Mouse (Mus musculus): ENCODE data around the gene Prg2. TPM values are rescaled to one million over a fixed set of nuclear protein-coding genes. Genes with fewer than 3 reads are reported as not detected.

Gene Prg2
- polyA plus RNA-seq, 1 experiment from 2014 or later, result not detected

DNA sequence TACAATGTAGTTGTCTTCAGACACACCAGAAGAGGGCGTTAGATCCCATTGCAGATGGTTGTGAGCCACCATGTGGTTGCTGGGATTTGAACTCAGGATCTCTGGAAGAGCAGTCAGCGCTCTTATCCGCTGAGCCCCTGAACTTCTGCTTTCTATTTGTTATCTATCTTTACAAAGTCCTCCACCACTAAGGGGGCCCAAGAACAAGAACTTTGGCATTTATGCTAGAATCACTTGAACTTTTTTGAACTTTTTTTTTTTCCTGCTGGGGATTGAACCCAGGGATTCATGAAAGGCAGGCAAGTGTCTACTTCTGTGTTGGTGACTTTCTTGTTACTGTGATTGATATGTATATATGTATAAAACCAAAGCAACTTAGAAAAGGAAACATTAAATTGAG, 41.0 kb upstream of the Prg2 start:
- H3K4me1 ChIP-seq (ENCODE audit: control insufficient read depth, insufficient read depth, low read length), result peaks cover 11% of the 10 kb centered on the region; the same call in 1 of the 2 replicates
- H3K27ac ChIP-seq (ENCODE audit: low read length), result no peak overlapping the region
- no peak overlapping the region for H3K9ac ChIP-seq (replicated peaks; ENCODE audit: low read depth, low read length)
- H3K9me3 ChIP-seq (ENCODE audit: control insufficient read depth, low read depth, low read length), result no peaks in the 10 kb centered on the region
- H3K4me2 ChIP-seq (replicated peaks; ENCODE audit: low read depth, low read length), result no peak overlapping the region
- WGBS, result 98% methylated on average over 3 of the region's 3 CpGs
- no peak for ATAC-seq (ENCODE audit: insufficient number of reproducible peaks, insufficient read depth, low FRiP score, low read depth)
- peaks cover 1% of the 10 kb centered on the region; the same call in 1 of the 2 replicates for H3K36me3 ChIP-seq (ENCODE audit: control insufficient read depth, insufficient read depth, low read length)
- H3K4me3 ChIP-seq (ENCODE audit: low read depth, low read length), result no peak overlapping the region
- no peaks in the 10 kb centered on the region for H3K27me3 ChIP-seq (ENCODE audit: control insufficient read depth, insufficient read depth, low read length)

DNA sequence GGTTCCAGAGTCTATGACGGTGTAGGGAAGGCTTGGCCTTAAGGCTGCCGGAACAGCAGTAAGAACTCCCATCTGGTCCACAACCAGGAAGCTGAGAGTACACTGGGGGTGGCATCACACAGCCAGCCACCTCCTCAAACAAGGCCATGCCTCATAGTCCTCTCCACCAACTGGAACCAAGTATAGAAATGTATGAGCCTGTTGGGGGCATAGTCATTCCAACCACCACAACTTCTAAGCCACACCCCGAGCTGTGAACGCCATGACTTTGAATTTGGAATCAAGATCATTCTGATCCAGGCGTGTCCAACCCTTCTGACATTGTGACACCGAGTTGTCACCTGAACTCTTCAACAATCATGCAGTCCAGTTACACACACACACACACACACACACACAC, 40.5 kb upstream of the Prg2 start:
- no peak for ATAC-seq (ENCODE audit: insufficient number of reproducible peaks, insufficient read depth, low FRiP score, low read depth)
- no peak overlapping the region for H3K4me2 ChIP-seq (replicated peaks; ENCODE audit: low read depth, low read length)
- no peaks in the 10 kb centered on the region for H3K27me3 ChIP-seq (ENCODE audit: control insufficient read depth, insufficient read depth, low read length)
- no peak overlapping the region for H3K4me3 ChIP-seq (ENCODE audit: low read depth, low read length)
- H3K9me3 ChIP-seq (ENCODE audit: control insufficient read depth, low read depth, low read length), result no peaks in the 10 kb centered on the region
- no peak overlapping the region for H3K9ac ChIP-seq (replicated peaks; ENCODE audit: low read depth, low read length)
- no peak overlapping the region for H3K27ac ChIP-seq (ENCODE audit: low read length)
- H3K4me1 ChIP-seq (ENCODE audit: control insufficient read depth, insufficient read depth, low read length), result peaks cover 11% of the 10 kb centered on the region; the same call in 1 of the 2 replicates
- peaks cover 5% of the 10 kb centered on the region; the same call in 1 of the 2 replicates for H3K36me3 ChIP-seq (ENCODE audit: control insufficient read depth, insufficient read depth, low read length)
- WGBS, result 94% methylated on average over 6 of the region's 6 CpGs

DNA sequence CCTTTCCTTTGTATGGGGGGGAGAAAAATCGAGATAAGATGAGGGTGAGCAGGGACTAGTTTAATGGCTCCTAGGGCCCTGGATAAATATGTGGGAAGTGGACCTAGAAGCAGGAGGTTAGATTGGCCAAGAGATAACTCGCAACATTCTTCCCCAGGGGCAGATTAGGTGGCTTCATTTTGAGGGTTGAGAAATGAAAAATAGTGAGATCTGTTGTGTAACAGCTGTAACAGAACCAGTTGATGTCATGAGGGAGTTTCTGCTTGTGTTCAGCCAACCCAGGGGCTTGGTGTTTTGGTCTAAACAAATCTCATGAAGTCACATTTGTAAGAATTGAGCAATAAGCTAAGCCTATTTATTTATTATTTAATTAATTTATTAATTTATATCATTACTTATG, 38.9 kb upstream of the Prg2 start:
- no peak for ATAC-seq (ENCODE audit: insufficient number of reproducible peaks, insufficient read depth, low FRiP score, low read depth)
- no peak overlapping the region for H3K4me3 ChIP-seq (ENCODE audit: low read depth, low read length)
- H3K9me3 ChIP-seq (ENCODE audit: control insufficient read depth, low read depth, low read length), result no peaks in the 10 kb centered on the region
- H3K27me3 ChIP-seq (ENCODE audit: control insufficient read depth, insufficient read depth, low read length), result no peaks in the 10 kb centered on the region
- H3K4me2 ChIP-seq (replicated peaks; ENCODE audit: low read depth, low read length), result no peak overlapping the region
- no peak overlapping the region for H3K27ac ChIP-seq (ENCODE audit: low read length)
- WGBS, result 64% methylated on average over 2 of the region's 2 CpGs
- H3K36me3 ChIP-seq (ENCODE audit: control insufficient read depth, insufficient read depth, low read length), result peaks cover 14% of the 10 kb centered on the region; the same call in 1 of the 2 replicates
- peaks cover 11% of the 10 kb centered on the region; the same call in 1 of the 2 replicates for H3K4me1 ChIP-seq (ENCODE audit: control insufficient read depth, insufficient read depth, low read length)
- no peak overlapping the region for H3K9ac ChIP-seq (replicated peaks; ENCODE audit: low read depth, low read length)

DNA sequence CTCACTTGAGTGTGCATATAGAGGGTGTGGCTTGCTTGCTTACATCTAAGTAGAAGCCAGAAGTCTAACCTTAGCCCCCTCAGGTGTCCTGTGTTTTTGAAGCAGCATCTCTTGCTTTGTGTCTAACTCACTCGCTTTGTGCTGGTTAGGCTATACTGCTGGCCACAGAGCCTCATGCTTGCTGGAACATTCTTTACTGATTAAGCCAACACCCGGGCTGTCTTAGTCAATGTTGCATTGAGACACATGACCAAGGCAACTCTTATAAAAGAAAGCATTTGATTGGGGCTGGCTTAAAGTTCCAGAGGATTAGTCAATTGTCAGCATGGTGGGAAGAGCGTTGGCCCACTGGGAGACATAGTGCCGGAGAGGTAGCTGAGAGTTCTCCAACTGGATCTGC, 38.5 kb upstream of the Prg2 start:
- 90% methylated on average over 4 of the region's 4 CpGs for WGBS
- H3K27ac ChIP-seq (ENCODE audit: low read length), result no peak overlapping the region

DNA sequence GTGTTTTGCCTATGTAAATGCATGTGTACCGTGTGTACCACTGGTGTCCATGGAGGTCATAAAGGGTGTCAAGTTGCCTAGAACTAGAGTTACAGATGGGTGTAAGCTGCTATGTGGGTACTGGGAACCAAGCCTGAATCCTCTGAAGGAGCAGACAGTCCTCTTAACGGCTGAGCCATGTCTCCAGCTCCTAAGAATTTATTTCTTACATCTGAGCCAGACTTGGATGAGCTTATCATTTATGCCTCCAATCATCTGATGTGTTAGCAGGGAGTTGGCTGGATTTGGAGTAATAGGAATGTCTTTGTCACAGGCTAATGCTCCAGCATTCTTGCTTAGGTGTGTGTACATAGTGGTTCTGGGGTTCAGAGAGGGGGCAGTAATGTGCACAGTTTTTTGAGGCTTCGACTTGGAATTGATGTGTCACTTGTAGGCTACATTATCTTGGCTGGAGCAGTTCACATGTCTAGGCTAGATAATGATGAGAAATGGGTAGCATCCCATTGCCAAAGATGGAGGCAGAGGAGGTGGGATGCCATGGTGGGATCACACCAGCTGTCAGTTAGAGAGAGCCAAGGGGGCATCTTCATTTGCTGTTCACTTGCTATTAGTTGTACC, 33.0 kb upstream of the Prg2 start:
- Histone ChIP-seq H3K4me3 (ENCODE audit: low read depth, low read length) (no peak overlapping the region), H3K36me3 (ENCODE audit: control insufficient read depth, insufficient read depth, low read length) (peaks cover 42% of the 10 kb centered on the region), H3K4me2 (replicated peaks; ENCODE audit: low read depth, low read length) (no peak overlapping the region), H3K9me3 (ENCODE audit: control insufficient read depth, low read depth, low read length) (no peaks in the 10 kb centered on the region), H3K4me1 (ENCODE audit: control insufficient read depth, insufficient read depth, low read length) (no peaks in the 10 kb centered on the region), H3K27ac (ENCODE audit: low read length) (no peak overlapping the region), H3K9ac (replicated peaks; ENCODE audit: low read depth, low read length) (no peak overlapping the region), H3K27me3 (ENCODE audit: control insufficient read depth, insufficient read depth, low read length) (no peaks in the 10 kb centered on the region)
- no peak for ATAC-seq (ENCODE audit: insufficient number of reproducible peaks, insufficient read depth, low FRiP score, low read depth)
- 83% methylated on average over 3 of the region's 3 CpGs for WGBS

More for the DNA sequence above, 38.5 kb upstream of the Prg2 start:
- Histone ChIP-seq H3K4me2 (replicated peaks; ENCODE audit: low read depth, low read length) (no peak overlapping the region), H3K9me3 (ENCODE audit: control insufficient read depth, low read depth, low read length) (no peaks in the 10 kb centered on the region), H3K4me1 (ENCODE audit: control insufficient read depth, insufficient read depth, low read length) (peaks cover 11% of the 10 kb centered on the region; the same call in 1 of the 2 replicates), H3K27me3 (ENCODE audit: control insufficient read depth, insufficient read depth, low read length) (no peaks in the 10 kb centered on the region), H3K4me3 (ENCODE audit: low read depth, low read length) (no peak overlapping the region), H3K9ac (replicated peaks; ENCODE audit: low read depth, low read length) (no peak overlapping the region), H3K36me3 (ENCODE audit: control insufficient read depth, insufficient read depth, low read length) (peaks cover 16% of the 10 kb centered on the region; the same call in 1 of the 2 replicates)
- no peak for ATAC-seq (ENCODE audit: insufficient number of reproducible peaks, insufficient read depth, low FRiP score, low read depth)

DNA sequence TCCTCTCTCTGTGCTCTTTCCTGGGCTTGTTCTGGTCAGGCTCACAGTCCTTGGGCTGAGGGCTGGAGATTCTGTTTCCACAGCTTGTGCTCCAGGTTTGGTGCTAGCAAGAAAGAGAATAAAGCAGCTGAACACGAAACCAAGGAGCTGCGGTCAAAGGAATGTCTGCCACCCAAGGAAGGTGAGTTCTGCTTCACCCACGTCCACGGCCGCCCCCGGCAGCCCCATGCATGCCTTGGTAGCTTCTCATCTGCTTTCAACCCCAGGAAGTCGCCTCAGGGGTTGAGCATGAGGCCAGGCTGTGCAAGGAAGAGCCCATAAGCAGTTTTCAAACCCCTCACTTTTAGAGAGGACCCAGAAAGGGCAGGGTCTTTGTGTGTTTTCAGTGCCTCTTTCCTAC, 32.0 kb upstream of the Prg2 start:
- Histone ChIP-seq H3K9ac (replicated peaks; ENCODE audit: low read depth, low read length) (no peak overlapping the region), H3K27me3 (ENCODE audit: control insufficient read depth, insufficient read depth, low read length) (no peaks in the 10 kb centered on the region), H3K4me1 (ENCODE audit: control insufficient read depth, insufficient read depth, low read length) (no peaks in the 10 kb centered on the region), H3K27ac (ENCODE audit: low read length) (no peak overlapping the region), H3K36me3 (ENCODE audit: control insufficient read depth, insufficient read depth, low read length) (peaks cover 42% of the 10 kb centered on the region), H3K9me3 (ENCODE audit: control insufficient read depth, low read depth, low read length) (no peaks in the 10 kb centered on the region), H3K4me3 (ENCODE audit: low read depth, low read length) (no peak overlapping the region), H3K4me2 (replicated peaks; ENCODE audit: low read depth, low read length) (no peak overlapping the region)
- 95% methylated on average over 7 of the region's 7 CpGs for WGBS
- no peak for ATAC-seq (ENCODE audit: insufficient number of reproducible peaks, insufficient read depth, low FRiP score, low read depth)

DNA sequence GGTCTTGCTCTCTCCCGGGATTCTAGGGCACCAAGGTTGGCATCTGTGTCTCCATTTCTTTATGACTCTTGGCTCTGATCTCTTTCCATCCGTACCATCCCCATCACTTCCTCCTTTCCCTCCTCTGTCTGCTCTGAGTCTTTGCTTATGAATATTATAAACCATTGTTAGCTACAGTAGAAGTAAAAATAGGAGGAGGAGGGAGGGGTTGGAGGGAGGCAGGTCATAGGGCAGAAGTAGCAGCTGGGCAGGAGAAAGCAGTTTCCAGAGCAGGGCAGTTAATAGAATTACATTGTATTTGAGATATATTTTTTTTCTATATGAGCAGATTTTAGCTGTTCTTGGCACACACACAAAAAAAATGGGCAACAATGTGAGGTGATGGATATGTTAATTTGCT, 31.5 kb upstream of the Prg2 start:
- no peaks in the 10 kb centered on the region for H3K4me1 ChIP-seq (ENCODE audit: control insufficient read depth, insufficient read depth, low read length)
- no peaks in the 10 kb centered on the region for H3K9me3 ChIP-seq (ENCODE audit: control insufficient read depth, low read depth, low read length)
- no peak overlapping the region for H3K4me2 ChIP-seq (replicated peaks; ENCODE audit: low read depth, low read length)
- no peak overlapping the region for H3K4me3 ChIP-seq (ENCODE audit: low read depth, low read length)
- no peak overlapping the region for H3K9ac ChIP-seq (replicated peaks; ENCODE audit: low read depth, low read length)
- ATAC-seq (ENCODE audit: insufficient number of reproducible peaks, insufficient read depth, low FRiP score, low read depth), result no peak
- peaks cover 42% of the 10 kb centered on the region for H3K36me3 ChIP-seq (ENCODE audit: control insufficient read depth, insufficient read depth, low read length)
- WGBS, result 75% methylated on average over 2 of the region's 2 CpGs
- no peak overlapping the region for H3K27ac ChIP-seq (ENCODE audit: low read length)
- H3K27me3 ChIP-seq (ENCODE audit: control insufficient read depth, insufficient read depth, low read length), result no peaks in the 10 kb centered on the region

DNA sequence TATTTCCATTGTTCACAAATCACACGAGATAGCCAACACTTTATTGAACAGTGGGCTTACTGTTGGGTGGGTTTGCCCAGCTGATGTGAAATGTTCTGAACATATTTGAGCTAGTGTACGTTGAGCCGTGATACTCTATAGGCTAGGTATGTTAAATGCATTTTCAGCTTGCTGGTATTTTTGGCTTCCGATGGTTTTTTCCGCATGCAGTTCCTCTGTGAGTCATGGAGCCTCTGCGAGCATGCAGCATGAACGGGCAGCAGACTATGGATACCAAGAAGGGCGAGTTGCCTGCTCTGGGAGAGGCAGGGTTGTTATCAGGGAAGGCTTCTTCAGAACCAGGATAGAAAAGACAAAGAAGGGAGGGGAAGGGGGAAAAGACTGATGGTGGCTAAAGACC, 29.2 kb upstream of the Prg2 start:
- WGBS, result 90% methylated on average over 8 of the region's 8 CpGs
- no peak overlapping the region for H3K4me3 ChIP-seq (ENCODE audit: low read depth, low read length)
- H3K27ac ChIP-seq (ENCODE audit: low read length), result no peak overlapping the region
- ATAC-seq (ENCODE audit: insufficient number of reproducible peaks, insufficient read depth, low FRiP score, low read depth), result no peak
- H3K36me3 ChIP-seq (ENCODE audit: control insufficient read depth, insufficient read depth, low read length), result peaks cover 31% of the 10 kb centered on the region
- no peaks in the 10 kb centered on the region for H3K9me3 ChIP-seq (ENCODE audit: control insufficient read depth, low read depth, low read length)
- no peaks in the 10 kb centered on the region for H3K27me3 ChIP-seq (ENCODE audit: control insufficient read depth, insufficient read depth, low read length)
- no peaks in the 10 kb centered on the region for H3K4me1 ChIP-seq (ENCODE audit: control insufficient read depth, insufficient read depth, low read length)
- no peak overlapping the region for H3K9ac ChIP-seq (replicated peaks; ENCODE audit: low read depth, low read length)
- no peak overlapping the region for H3K4me2 ChIP-seq (replicated peaks; ENCODE audit: low read depth, low read length)

DNA sequence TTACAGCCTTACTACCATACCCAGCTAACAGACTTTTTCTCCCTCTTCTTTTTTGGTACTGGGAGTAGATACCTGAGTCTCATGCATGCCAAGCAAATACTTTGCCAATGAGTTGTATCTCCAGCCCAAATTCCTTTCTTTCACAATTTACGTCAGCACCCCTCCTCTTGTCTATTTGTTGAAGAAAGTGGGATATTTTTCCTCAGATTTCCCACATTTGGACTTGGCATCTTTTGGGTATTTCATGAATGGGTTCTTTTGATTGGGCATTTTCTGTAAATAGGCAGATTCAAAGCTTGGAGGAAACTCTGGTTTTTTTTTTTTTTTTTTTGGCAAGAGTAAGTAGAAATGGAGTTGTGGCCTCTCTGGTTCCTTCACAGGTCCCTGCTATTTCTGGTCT, 28.0 kb upstream of the Prg2 start:
- no peaks in the 10 kb centered on the region for H3K9me3 ChIP-seq (ENCODE audit: control insufficient read depth, low read depth, low read length)
- no peaks in the 10 kb centered on the region for H3K4me1 ChIP-seq (ENCODE audit: control insufficient read depth, insufficient read depth, low read length)
- peaks cover 32% of the 10 kb centered on the region for H3K36me3 ChIP-seq (ENCODE audit: control insufficient read depth, insufficient read depth, low read length)
- ATAC-seq (ENCODE audit: insufficient number of reproducible peaks, insufficient read depth, low FRiP score, low read depth), result no peak
- WGBS, result 84% methylated on average over 1 of the region's 1 CpGs
- no peaks in the 10 kb centered on the region for H3K27me3 ChIP-seq (ENCODE audit: control insufficient read depth, insufficient read depth, low read length)
- H3K4me2 ChIP-seq (replicated peaks; ENCODE audit: low read depth, low read length), result no peak overlapping the region
- H3K4me3 ChIP-seq (ENCODE audit: low read depth, low read length), result no peak overlapping the region
- no peak overlapping the region for H3K9ac ChIP-seq (replicated peaks; ENCODE audit: low read depth, low read length)
- H3K27ac ChIP-seq (ENCODE audit: low read length), result no peak overlapping the region

Measured in stomach, embryonic 14.5 days (tissue).